Mouse (Mus musculus): Measurements from ENCODE around the gene Utp20.

DNA sequence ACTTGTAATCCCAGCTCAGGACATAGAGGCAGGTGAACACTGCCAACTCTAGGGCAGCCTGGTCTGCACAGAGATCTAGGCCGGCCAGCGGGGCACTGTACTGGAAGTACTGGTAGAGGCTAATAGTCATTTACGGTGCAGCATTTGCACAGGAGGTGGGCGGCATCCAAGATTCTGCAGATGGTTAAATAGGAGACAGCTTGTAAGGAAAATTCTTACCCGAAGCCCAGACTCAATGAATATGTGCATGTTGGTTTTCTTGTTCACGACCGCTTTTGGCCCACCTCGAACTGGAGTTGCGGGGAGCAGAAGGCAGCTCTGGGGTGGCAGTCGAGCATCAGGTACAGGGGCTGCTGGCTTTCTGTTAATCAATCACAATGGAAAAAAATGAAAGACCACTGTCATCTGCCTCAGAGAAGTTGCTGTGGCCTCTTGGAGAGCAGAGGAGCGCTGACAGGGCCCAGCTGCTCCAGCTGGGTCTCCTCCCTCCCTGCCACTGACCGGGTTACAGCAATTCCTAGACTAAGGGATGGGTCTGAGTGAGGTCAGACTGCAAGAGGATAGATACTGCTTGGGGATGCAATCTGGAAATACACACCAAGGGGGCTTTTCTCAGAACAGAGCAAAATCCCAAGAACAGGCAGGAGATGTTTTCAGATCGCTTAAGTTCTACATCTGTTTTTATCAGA is 64.9 kb downstream of the Utp20 start:
- no peak for TF ChIP-seq POLR2A (IDR thresholded peaks at IDR 0.05; ENCODE audit: control insufficient read depth, low read depth, low read length)
- TF ChIP-seq CTCF (IDR thresholded peaks at IDR 0.05; ENCODE audit: control insufficient read depth, insufficient read depth, insufficient replicate concordance, low read depth, low read length): no peak
